Mouse (Mus musculus) 3T3-L1 (cell line): ENCODE results near the gene Armc12.

ENCODE experiments used
- DNase-seq: peaks from one replicate; pipeline ENCODE4 v3.0.0-alpha.2; 2015; ENCODE audit warnings: low read depth, low spot score

Armc12 gene

GRCm38 (mm10) chr17:28530506-28530905, at the start of gene Armc12:
TSS of gene Armc12 (plus strand) at chr17:28530806.
- DNase-seq, result no peak

DNA sequence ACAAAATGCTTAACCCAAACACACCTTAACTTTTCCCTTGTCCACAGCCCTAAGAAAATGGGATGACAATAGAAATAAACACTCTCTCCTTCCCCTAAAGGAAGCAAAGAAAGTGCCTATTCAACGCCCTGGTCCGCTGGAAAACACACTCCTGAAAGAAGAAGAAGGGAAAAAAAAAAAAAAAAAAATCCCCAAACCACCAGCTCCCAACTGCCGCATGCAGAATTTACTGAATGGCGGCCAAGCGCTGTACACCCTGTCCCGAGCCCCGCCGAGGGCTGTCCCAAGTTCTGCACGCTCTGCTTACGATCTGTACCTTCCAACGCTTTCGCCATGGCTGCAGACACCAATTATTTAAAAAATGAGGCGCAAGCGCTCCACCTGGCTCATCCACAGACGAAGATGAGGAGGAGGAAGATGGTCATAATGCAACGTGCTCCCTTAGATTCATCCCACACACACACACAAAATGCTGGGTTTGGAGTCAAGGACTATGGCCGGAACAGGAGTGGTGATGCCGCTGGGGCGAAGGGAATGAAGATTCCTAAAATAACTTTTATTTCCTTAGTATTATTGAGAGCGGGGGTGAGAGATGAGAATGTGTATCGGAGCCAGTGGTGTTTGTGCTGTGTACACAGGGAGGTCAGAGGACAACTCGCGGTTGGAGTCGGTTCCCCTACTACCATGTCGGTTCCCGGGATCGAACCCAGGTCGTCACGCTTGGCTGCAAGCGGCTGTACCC, 45.7 kb upstream of the Armc12 start:
- DNase-seq, result peak; percentile 62

DNA sequence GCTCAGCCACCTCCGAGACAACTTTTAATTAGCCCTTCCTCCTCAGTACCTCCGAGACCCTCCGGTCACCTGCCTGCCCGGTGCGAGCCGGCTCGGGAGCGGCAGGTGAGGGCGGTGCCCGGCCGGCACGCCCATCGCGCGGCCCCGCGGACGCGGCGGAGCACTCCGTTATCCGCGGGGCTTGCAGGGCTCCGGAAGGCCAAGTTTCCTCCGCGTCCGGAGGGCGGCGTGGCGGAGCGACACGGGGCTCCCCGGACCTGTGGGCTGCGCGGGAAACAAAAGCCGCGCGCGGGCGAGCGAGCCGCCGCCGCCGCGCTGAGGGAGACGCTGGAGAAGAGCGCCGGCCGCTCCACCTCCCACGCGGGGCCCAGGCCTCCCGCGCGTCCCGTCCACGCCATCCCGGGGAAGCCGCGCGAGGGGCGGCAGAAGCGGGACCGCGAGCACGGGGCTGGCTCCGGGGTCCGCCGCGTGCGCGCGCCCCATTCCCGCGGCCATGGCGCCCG, 45.1 kb upstream of the Armc12 start:
- DNase-seq, result no peak

- DNase-seq, result peak; percentile 96
Observed at GRCm38 (mm10) chr17:28485977-28486400, 44.6 kb upstream of the Armc12 start.

GRCm38 (mm10) chr17:28486720-28487119, 43.9 kb upstream of the Armc12 start:
- DNase-seq, result no peak

DNA sequence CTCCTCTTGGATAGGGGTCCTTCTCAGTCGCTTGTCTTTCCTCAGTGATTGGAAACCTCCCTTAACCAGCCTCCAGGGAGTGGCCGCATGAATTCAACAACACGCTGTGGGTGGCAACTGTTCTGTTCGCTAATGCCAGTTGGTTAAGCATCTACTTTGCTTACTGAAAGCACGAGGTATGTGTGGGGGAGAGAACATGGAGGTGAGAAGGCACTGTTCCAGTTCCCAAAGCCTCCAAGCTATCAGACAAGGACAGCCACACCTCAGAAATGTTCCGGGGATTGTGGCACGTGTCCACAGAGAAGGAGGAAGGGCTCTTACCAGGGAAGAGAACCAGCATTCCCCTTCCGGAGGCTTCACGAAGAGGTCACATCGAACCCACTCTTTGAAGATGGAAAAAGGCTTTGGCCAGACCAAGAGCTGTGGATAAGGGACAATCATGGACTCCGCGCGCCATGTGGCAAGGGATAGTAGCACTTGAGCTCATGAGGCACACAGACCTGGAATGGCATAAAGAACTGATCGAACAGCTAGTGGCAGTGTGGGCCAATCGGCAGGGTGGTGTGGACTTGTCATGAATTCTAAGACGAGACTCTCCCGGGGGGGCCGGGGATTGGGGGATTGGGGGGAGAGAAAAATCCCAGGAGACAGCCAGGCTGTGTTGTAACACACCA, 42.9 kb upstream of the Armc12 start:
- DNase-seq, result no peak

DNA sequence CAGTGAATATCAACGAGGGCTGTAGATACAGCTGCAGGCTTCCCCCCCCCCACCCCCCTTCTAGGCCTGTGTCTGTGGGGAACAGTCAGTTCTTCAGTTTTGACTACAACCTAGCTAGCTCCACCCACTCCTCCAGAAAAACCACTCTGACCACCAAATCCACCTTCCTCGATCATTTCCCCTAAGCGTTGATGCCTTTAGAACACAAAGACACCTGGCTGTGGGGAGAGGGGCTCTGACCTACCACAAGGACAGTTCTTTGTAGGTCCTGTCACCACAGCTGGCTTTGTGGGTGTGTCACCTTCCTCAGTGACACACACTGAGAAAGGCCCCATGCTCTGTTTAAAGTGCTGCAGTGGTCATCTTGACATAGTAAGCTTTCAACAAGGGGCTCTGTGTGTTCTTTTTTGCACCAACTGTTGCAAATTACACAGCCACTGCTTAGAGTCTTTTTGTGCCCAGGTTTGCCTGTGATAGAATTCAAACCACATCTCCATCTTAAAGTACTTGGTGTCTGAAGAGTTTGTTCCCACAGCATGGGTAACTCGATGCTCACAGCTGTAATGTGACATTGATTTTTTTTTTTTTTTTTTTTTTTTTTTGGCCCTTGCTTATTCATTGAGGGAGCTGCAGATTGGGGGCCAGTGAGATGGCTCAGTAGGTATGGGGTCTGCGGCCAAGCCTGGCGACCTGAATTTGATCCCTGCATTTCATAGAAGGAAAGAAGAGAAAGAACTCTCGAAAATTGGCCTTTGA, 42.2 kb upstream of the Armc12 start:
- no peak for DNase-seq

GRCm38 (mm10) chr17:28491035-28491770, 39.4 kb upstream of the Armc12 start:
- no peak for DNase-seq

- DNase-seq, result no peak
Observed at GRCm38 (mm10) chr17:28495832-28496231, 34.8 kb upstream of the Armc12 start.

- DNase-seq, result no peak
Observed at GRCm38 (mm10) chr17:28499190-28499589, 31.4 kb upstream of the Armc12 start.

GRCm38 (mm10) chr17:28500465-28500864, 30.1 kb upstream of the Armc12 start:
- DNase-seq, result no peak

DNA sequence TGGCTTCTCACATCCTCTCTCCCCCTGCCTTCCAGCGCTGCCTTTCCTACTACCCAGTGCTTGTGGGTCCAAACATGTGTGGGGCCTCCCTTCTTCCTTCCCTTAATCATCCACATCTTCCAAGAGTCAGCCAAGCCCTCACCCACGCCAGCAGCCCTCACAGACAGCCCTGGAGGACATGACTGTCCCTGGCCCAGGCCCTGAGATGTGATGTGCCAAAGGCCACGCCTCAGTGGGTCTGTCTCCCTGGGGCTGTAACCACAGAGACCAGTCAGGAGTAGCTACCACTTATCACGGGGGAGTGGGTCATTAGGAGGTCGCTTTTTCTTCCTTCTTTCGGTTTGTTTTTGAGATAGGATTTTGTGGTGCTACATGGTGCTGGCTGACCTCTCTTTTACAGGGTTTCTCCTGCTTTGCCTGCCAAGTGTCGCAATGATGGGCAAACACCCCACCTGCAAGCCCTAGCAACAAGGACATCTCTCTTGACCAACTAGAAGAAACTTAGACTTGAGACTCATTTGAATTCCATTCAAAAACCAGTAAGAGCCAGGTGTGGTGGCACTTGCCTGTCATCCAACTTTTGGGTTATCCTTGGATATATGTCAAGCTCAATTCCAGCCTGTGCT, 28.3 kb upstream of the Armc12 start:
- DNase-seq, result peak; percentile 66

DNA sequence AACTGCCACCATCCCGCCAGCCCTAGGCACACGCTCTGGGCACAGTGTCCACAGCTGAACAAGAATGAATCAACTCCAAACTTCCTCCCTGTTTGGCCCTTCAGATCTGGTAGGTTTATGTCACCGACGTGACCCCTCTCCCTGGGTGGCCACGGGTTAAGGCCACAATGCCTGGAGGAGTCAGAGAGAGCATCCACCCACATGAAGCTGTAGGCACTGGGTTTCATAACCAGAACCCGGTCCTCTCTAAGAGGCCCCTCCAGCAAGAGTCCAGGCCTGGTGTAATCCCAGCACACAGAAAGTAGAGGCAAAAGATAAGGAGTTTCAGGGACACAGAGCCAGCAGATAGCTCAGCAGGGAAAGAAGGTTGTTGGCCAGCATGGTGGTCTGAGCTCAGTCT, 26.4 kb upstream of the Armc12 start:
- DNase-seq, result no peak

- no peak for DNase-seq
Observed at GRCm38 (mm10) chr17:28505591-28505990, 25.0 kb upstream of the Armc12 start.

DNA sequence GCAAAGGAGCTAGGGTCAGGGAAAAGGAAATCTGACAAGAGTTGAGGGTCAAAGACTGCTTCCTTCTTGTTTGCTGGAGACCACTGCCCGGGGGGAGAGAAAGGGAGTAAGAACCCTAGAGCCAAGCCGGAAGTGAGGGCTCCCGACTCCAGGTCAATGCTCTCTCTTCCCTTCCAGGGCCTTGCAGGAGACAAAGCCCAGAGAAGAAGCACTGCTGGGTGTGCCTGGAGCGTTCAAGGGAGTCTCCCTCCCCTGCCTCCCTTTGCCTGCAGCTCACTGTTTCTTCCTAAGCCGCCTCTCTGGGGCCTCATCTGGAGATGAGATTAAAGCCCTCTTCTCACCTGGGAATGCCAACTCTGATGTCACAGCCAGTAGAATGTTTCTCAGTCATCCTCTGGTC, 23.7 kb upstream of the Armc12 start:
- DNase-seq, result no peak

DNA sequence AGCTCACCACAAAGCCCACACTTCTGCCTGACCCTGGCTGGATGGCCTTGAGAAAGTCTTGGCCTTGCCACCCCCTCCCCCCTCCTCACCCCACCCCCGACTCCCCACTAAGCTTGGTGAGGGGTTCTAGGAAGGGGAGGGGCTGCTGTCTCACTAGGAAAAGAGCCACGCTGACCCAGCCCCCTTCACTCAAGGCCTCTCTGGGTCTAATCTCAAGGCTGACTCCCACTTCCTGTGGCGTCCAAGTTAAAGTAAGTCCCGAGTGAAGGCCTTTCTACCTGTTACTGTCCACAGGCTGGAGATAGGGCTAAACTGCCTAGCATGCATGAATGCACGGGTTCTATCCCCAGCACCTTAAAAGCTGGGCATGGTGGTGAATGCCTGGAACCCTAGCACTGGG, 23.1 kb upstream of the Armc12 start:
- DNase-seq, result no peak

- no peak for DNase-seq
Observed at GRCm38 (mm10) chr17:28510445-28511342, 19.9 kb upstream of the Armc12 start.

- peak; percentile 42 for DNase-seq
Observed at GRCm38 (mm10) chr17:28511616-28512541, 18.7 kb upstream of the Armc12 start.

GRCm38 (mm10) chr17:28512696-28513095, 17.9 kb upstream of the Armc12 start:
- peak; percentile 51 for DNase-seq
